In genomic region chr6:98590989-98591388, GRCm38 (mm10) we compare ENCODE assay signal across 17 mouse cellular contexts.
"Had no signal": no experiment of that assay in that cellular context is flagged by ENCODE, and none has a peak within 500 bp of the region (broad histone marks: within the 10 kb centered on the region; RNA-seq: fewer than 3 reads in every experiment).

No protein-coding gene starts in this region.

- DNase-seq: lung, adult 2 months; lung, postnatal 14 days; lung, postnatal 36 days; right cerebral cortex, postnatal 14 days; thymus, adult 2 months; thymus, postnatal 25 days; thymus, postnatal 4 days had no signal

- H3K27ac ChIP-seq: lung, embryonic 15.5 days; macrophage; midbrain, embryonic 13.5 days; midbrain, embryonic 15.5 days; neural tube, embryonic 12.5 days; stomach, embryonic 15.5 days; stomach, postnatal 0 days had no signal

- H3K27me3 ChIP-seq: lung, embryonic 15.5 days; megakaryocyte, embryonic 14.5 days; midbrain, embryonic 13.5 days; midbrain, embryonic 15.5 days; neural tube, embryonic 12.5 days; stomach, embryonic 15.5 days had no signal

- H3K4me1 ChIP-seq: midbrain, embryonic 13.5 days; midbrain, embryonic 15.5 days; neural tube, embryonic 12.5 days; stomach, embryonic 15.5 days had no signal

- H3K9ac ChIP-seq: lung, embryonic 15.5 days; midbrain, embryonic 13.5 days; midbrain, embryonic 15.5 days; neural tube, embryonic 12.5 days; stomach, embryonic 15.5 days had no signal

- H3K4me2 ChIP-seq: lung, embryonic 15.5 days; midbrain, embryonic 11.5 days; midbrain, embryonic 13.5 days; midbrain, embryonic 15.5 days; neural tube, embryonic 12.5 days; stomach, embryonic 15.5 days had no signal

- ATAC-seq: lung, postnatal 0 days; midbrain, embryonic 13.5 days; midbrain, embryonic 15.5 days had no signal

- H3K9me3 ChIP-seq: lung, embryonic 15.5 days; megakaryocyte, embryonic 14.5 days; midbrain, embryonic 13.5 days; midbrain, embryonic 15.5 days; neural tube, embryonic 12.5 days; stomach, embryonic 15.5 days had no signal

- H3K36me3 ChIP-seq: lung, embryonic 15.5 days; midbrain, embryonic 13.5 days; midbrain, embryonic 15.5 days; neural tube, embryonic 12.5 days; stomach, embryonic 15.5 days had no signal

- H3K4me3 ChIP-seq: lung, embryonic 15.5 days; megakaryocyte, embryonic 14.5 days; midbrain, embryonic 13.5 days; midbrain, embryonic 15.5 days; neural tube, embryonic 12.5 days; stomach, embryonic 15.5 days had no signal
